Mouse (Mus musculus) limb, embryonic 11.5 days (tissue): ENCODE results near the gene Sft2d2. TPM values are rescaled to one million over a fixed set of nuclear protein-coding genes. Genes with fewer than 3 reads are reported as not detected.

Experiments used
- ATAC-seq: fragments of 200-750 bp; cut with Nextera tagmentation; 2 replicates; pipeline ENCODE4 v1.8.0; 2017; ENCODE audit warnings: low read depth; ENCODE audit not compliant: insufficient number of reproducible peaks, low FRiP score, low TSS enrichment
- DNase-seq: peaks from one replicate; pipeline ENCODE4 v3.0.0-alpha.2; 2015; ENCODE audit warnings: low spot score
- H3K27ac ChIP-seq: fragments of 300-500 bp; sonication (generic); replicated peaks from 2 replicates; pipeline ENCODE4 v1.5.1; 2014; ENCODE audit warnings: low read depth, mild to moderate bottlenecking, low read length
- H3K27me3 ChIP-seq: fragments of 300-500 bp; sonication (generic); 2 replicates; pipeline ENCODE4 v1.6.1; 2014; ENCODE audit warnings: mild to moderate bottlenecking, low read length, mixed read lengths; ENCODE audit not compliant: control insufficient read depth, insufficient read depth
- H3K36me3 ChIP-seq: fragments of 300-500 bp; sonication (generic); 2 replicates; pipeline ENCODE4 v1.6.1; 2014; ENCODE audit warnings: mild to moderate bottlenecking, low read length, moderate library complexity, mixed read lengths; ENCODE audit not compliant: control insufficient read depth, insufficient read depth
- H3K4me1 ChIP-seq: fragments of 300-500 bp; sonication (generic); 2 replicates; pipeline ENCODE4 v1.6.1; 2014; ENCODE audit warnings: low read length, mixed read lengths; ENCODE audit not compliant: control insufficient read depth, insufficient read depth
- H3K4me2 ChIP-seq: fragments of 300-500 bp; sonication (generic); 2 replicates; pipeline ENCODE4 v1.6.1; 2014; ENCODE audit warnings: low read depth, mild to moderate bottlenecking, moderate library complexity; ENCODE audit not compliant: severe bottlenecking
- H3K4me3 ChIP-seq: fragments of 300-500 bp; sonication (generic); 2 replicates; pipeline ENCODE4 v1.5.1; 2014; ENCODE audit warnings: low read depth, low read length
- H3K9ac ChIP-seq: fragments of 300-500 bp; sonication (generic); 2 replicates; pipeline ENCODE4 v1.6.1; 2014; ENCODE audit warnings: mild to moderate bottlenecking, low read length
- H3K9me3 ChIP-seq: fragments of 300-500 bp; sonication (generic); 2 replicates; pipeline ENCODE4 v1.6.1; 2016; ENCODE audit warnings: low read length; ENCODE audit not compliant: control insufficient read depth
- WGBS: fragments of 180-500 bp; shearing (Covaris S2); extraction: QIAGEN DNeasy Blood & Tissue Kit; methylation state at CpG from one replicate; pipeline ENCODE4 v1.1.7; 2014; 5-methylcytosine and 5-hydroxymethylcytosine counted together
- polyA plus RNA-seq: library from polyadenylated mRNA; unstranded; fragments of >200 nt; fragmentation: Nextera tagmentation; extraction: Ambion mirVana; gene quantifications from 2 replicates; pipeline ENCODE4 v1.2.1, GENCODE M21; 2014

The Sft2d2 gene
- polyA plus RNA-seq = 17.1 and 17.4 TPM in 2 replicates

DNA sequence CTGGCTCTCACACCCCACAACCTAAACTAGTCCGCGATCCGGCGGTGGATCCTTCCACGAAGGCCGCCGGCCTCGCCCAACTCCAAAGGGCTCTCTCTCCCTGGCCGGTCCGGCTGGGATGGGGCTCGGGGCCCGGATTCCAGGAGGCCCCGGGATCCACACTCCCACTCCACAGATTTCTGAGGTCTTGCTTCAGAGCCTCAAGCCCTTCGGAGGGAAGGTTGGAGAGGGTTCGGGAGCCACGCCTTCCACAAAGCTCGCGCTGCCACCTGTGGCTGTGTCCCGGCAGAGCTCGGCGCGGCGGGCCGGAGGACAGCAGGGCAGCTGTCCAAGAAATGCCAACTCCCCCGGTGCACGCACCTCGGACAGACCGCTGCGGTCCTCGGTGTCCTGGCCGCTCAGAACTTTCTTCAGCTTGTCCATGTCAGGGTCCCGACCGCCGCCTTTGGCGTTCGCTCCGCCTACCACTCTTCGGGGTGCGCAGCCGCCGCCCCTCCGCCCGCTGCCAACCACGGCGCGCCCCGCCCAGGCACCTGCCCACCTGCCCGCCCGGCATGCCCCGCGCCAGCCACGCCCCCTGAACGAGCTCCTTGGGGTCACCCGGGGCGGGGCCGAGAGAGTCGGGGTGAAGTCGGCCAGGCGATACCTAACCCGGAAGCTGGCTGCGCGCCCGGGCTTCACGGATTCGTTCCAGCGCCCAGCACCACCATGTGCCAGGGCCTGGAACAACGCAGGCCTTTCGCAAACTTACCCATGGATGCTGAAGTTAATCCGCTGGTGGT, at the start of gene Sft2d2:
Sft2d2 (minus strand) TSS at position 559 of the 782 bp plus-strand sequence.
- peak; percentile 93 for ATAC-seq
- WGBS = under 1% methylated on average over 58 of the region's 69 CpGs
- H3K4me1 ChIP-seq = 0 out of 2 replicates have a peak, but pooled peaks cover 3% of the 10 kb centered on the region

DNA sequence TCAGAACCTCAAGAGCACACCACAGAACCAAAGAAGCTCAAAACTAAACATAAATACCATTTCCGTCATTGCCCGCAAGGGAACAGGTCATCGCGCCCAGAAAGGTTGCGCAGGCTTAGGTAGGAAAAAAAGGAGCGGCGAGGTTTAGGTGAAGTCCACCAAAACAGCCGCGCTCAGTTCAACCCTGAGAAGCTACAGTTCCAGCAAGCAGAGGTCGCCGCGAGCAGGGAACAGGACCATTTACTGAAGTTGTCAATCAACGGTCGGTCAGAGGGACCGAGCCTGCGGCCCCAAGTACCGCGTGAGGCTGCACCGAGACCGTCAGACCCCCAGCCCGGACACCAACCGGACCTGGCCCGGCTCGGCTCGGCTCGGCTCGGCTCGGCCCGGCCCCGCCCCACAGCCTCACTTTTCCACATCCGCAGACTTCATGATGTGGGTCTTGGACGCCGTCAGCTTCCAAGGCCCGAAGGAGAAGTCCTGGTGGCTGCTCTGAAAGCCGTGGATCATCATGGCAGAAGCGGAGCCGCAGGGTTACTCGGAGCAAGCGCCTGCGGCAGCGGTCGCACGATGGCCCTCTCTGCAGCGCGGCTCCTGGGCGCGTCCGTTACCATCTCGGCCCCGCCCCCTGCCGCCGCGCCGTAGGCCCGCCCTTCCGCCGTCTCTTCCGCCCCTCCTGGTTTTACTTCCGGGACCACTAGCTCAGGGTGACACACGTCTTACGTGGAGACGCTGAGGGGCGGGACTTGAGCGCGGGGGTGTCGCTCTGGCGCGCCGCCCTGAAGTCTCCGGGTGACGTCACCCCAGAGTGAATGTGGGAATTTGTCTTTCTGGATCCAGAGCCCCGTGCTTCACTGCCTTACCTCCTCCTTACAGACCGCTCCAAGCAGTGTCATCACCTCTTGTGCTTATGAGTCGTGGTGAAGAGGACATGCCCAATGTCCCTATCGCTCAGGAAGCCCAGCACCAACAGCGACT, 42.4 kb upstream of the Sft2d2 start, which contains the start of gene Tiprl:
Tiprl (minus strand) TSS at position 676 of the 978 bp plus-strand sequence.
- no peaks in the 10 kb centered on the region for H3K27me3 ChIP-seq
- WGBS = under 1% methylated on average over 76 of the region's 76 CpGs
- 0 out of 2 replicates have a peak, but pooled peaks cover 8% of the 10 kb centered on the region for H3K4me1 ChIP-seq
- no peaks in the 10 kb centered on the region for H3K9me3 ChIP-seq
- H3K9ac ChIP-seq = peak within 1 kb of the TSS; percentile 83
- peak; percentile 100 for ATAC-seq
- H3K4me3 ChIP-seq = peak within 1 kb of the TSS; percentile 81
- H3K4me2 ChIP-seq = peak within 1 kb of the TSS; percentile 62
- no peaks in the 10 kb centered on the region for H3K36me3 ChIP-seq
- peak within 1 kb of the TSS; percentile 79 for H3K27ac ChIP-seq
- DNase-seq = peak; percentile 95

More for the DNA sequence above, at the start of gene Sft2d2:
- Histone ChIP-seq H3K4me2 (peak within 1 kb of the TSS; percentile 86), H3K9me3 (no peaks in the 10 kb centered on the region), H3K9ac (peak within 1 kb of the TSS; percentile 69), H3K36me3 (no peaks in the 10 kb centered on the region), H3K27ac (0 out of 2 replicates have a peak within 1 kb of the TSS, but pooled peaks have one; percentile 4), H3K4me3 (peak within 1 kb of the TSS; percentile 75), H3K27me3 (no peaks in the 10 kb centered on the region)
- peak; percentile 90 for DNase-seq

GRCm38 (mm10) chr1:165235846-165236245, 41.6 kb upstream of the Sft2d2 start:
- H3K4me1 ChIP-seq = 0 out of 2 replicates have a peak, but pooled peaks cover 8% of the 10 kb centered on the region
- H3K36me3 ChIP-seq = no peaks in the 10 kb centered on the region
- no peak overlapping the region for H3K27ac ChIP-seq
- WGBS = 17% methylated on average over 10 of the region's 10 CpGs
- no peaks in the 10 kb centered on the region for H3K27me3 ChIP-seq
- ATAC-seq (no peak), DNase-seq (no peak)
- peak overlapping the region; percentile 39 for H3K4me2 ChIP-seq
- H3K9ac ChIP-seq = peak overlapping the region; percentile 83
- H3K4me3 ChIP-seq = peak overlapping the region; percentile 81
- no peaks in the 10 kb centered on the region for H3K9me3 ChIP-seq

DNA sequence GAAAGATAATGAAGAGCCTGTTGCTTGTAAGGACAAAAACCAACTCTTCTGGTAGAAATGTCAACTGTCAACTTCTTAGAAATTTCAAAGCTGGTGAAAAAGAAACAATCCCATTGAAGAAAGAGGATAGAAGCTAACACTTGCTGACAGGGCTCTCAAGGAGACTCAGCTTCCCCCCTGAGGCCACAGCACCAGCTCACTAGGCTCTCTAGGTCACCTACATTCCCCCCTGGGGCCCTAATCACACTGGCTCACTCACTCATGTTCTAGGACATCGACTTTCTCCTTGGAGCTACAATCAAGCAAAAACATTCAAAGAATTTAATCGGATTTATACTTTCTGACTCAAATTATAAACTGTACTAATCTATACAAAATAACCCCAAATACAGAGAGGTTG, 39.6 kb upstream of the Sft2d2 start:
- H3K4me3 ChIP-seq = no peak overlapping the region
- no peak for DNase-seq
- ATAC-seq = no peak
- no peak overlapping the region for H3K27ac ChIP-seq
- no peaks in the 10 kb centered on the region for H3K36me3 ChIP-seq
- 87% methylated on average over 2 of the region's 2 CpGs for WGBS
- H3K4me2 ChIP-seq = no peak overlapping the region
- H3K27me3 ChIP-seq = no peaks in the 10 kb centered on the region
- H3K9ac ChIP-seq = no peak overlapping the region
- H3K4me1 ChIP-seq = 0 out of 2 replicates have a peak, but pooled peaks cover 8% of the 10 kb centered on the region
- H3K9me3 ChIP-seq = no peaks in the 10 kb centered on the region

DNA sequence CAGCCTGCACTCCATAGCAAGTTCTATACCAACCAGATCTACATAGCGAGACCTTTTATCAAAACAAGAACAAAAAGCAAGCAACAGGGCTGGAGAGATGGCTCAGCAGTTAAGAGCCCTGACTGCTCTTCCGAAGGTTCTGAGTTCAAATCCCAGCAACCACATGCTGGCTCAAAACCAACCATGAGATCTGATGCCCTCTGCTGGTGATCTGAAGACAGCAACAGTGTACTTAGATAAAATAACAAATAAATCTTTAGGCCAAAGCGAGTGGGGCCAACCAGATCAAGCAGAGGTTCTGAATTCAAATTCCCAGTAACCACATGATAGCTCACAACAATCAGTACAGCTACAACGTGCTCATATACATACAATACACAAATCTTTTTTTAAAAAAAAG, 36.5 kb upstream of the Sft2d2 start:
- H3K9me3 ChIP-seq = no peaks in the 10 kb centered on the region
- 90% methylated on average over 4 of the region's 4 CpGs for WGBS
- H3K27me3 ChIP-seq = no peaks in the 10 kb centered on the region
- no peak overlapping the region for H3K4me2 ChIP-seq
- ATAC-seq (no peak), DNase-seq (no peak)
- H3K4me3 ChIP-seq = no peak overlapping the region
- H3K36me3 ChIP-seq = no peaks in the 10 kb centered on the region
- H3K9ac ChIP-seq = no peak overlapping the region
- H3K27ac ChIP-seq = no peak overlapping the region
- H3K4me1 ChIP-seq = 0 out of 2 replicates have a peak, but pooled peaks cover 4% of the 10 kb centered on the region

DNA sequence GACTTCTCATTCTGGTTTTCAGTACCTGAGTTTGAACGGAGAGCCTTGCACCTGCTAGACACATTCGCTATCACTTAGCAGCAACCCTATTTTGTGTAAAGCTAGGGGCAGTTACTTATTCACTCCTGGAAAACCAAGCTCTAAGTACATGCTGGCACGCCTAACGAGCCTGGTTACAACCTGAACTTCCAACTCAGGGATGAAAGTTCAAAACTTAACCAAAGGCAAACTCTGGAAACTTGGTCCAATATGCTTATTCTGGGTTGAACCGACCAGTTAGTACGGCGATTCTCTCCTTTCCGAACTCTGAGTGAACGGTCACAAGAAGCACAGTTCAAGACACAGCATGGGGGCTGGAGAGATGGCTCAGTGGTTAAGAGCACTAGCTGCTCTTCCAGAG, 35.3 kb upstream of the Sft2d2 start:
- no peaks in the 10 kb centered on the region for H3K36me3 ChIP-seq
- no peaks in the 10 kb centered on the region for H3K4me1 ChIP-seq
- H3K9ac ChIP-seq = no peak overlapping the region
- 96% methylated on average over 9 of the region's 9 CpGs for WGBS
- no peak overlapping the region for H3K4me2 ChIP-seq
- ATAC-seq (no peak), DNase-seq (no peak)
- H3K9me3 ChIP-seq = no peaks in the 10 kb centered on the region
- no peak overlapping the region for H3K4me3 ChIP-seq
- H3K27ac ChIP-seq = no peak overlapping the region
- H3K27me3 ChIP-seq = no peaks in the 10 kb centered on the region

- Histone ChIP-seq H3K4me2 (no peak overlapping the region), H3K9me3 (no peaks in the 10 kb centered on the region), H3K4me3 (no peak overlapping the region), H3K27me3 (no peaks in the 10 kb centered on the region), H3K9ac (no peak overlapping the region), H3K27ac (no peak overlapping the region), H3K36me3 (peaks cover 5% of the 10 kb centered on the region), H3K4me1 (no peaks in the 10 kb centered on the region)
- no peak for ATAC-seq
- DNase-seq = no peak
- WGBS = 78% methylated on average over 2 of the region's 2 CpGs
These were observed 22.9 kb upstream of the Sft2d2 start for GRCm38 (mm10) chr1:165217023-165217589.

GRCm38 (mm10) chr1:165215831-165216230, 21.6 kb upstream of the Sft2d2 start:
- Histone ChIP-seq H3K9ac (no peak overlapping the region), H3K27ac (no peak overlapping the region), H3K36me3 (peaks cover 5% of the 10 kb centered on the region), H3K27me3 (no peaks in the 10 kb centered on the region), H3K4me3 (no peak overlapping the region), H3K9me3 (no peaks in the 10 kb centered on the region), H3K4me1 (no peaks in the 10 kb centered on the region), H3K4me2 (no peak overlapping the region)
- ATAC-seq = no peak
- DNase-seq = no peak
- WGBS = 89% methylated on average over 7 of the region's 7 CpGs
